Mouse (Mus musculus): ENCODE measurements around the gene Ankrd35.

- no peak for TF ChIP-seq GATA1 (IDR thresholded peaks at IDR 0.05; ENCODE audit: borderline replicate concordance, low read length)
- no peak for TF ChIP-seq FLI1 (IDR thresholded peaks at IDR 0.05; ENCODE audit: low read length)
Measured at GRCm38 (mm10) chr3:96729403-96729784, 59.5 kb downstream of the Ankrd35 start.
